Mouse (Mus musculus) gastrocnemius, adult 2 months (tissue): ENCODE data around the gene Col5a3. TPM values are rescaled to one million over a fixed set of nuclear protein-coding genes. Genes with fewer than 3 reads are reported as not detected.
A peak's percentile ranks its signal among the peaks of the same experiment; 100 is the strongest.

Experiments used
- DNase-seq: peaks from one replicate; pipeline ENCODE4 v3.0.0; 2022
- H3K27ac ChIP-seq: fragments of 200-600 bp; 2 replicates; pipeline ENCODE4 v1.8.1; 2022; ENCODE audit warnings: mild to moderate bottlenecking
- H3K4me3 ChIP-seq: fragments of 200-600 bp; 2 replicates; pipeline ENCODE4 v1.8.1; 2022; ENCODE audit warnings: mild to moderate bottlenecking, moderate library complexity
- CTCF ChIP-seq: fragments of 200-600 bp; IDR thresholded peaks from 2 replicates; pipeline ENCODE4 v1.8.1; 2022; ENCODE audit warnings: antibody characterized with exemption, mild to moderate bottlenecking, moderate library complexity
- intact Hi-C: fragments of 180-260 bp; cut with DNase I; formaldehyde crosslinking; loops from one replicate; pipeline ENCODE4 v1.15.1; 2025
- total RNA-seq, 2 experiments: library from RNA; stranded (reverse); gene quantifications; 2 replicates each; pipeline ENCODE4 v1.2.3; 2021

Gene Col5a3
- total RNA-seq, 2 experiments from 2014 or later: 12.8 to 22.5 TPM

- no peak overlapping the region for H3K27ac ChIP-seq
- H3K4me3 ChIP-seq: no peak overlapping the region
- intact Hi-C loops: no loop called here
- peak; percentile 78 for TF ChIP-seq CTCF
- peak; percentile 78 for DNase-seq
Observed at GRCm38 (mm10) chr9:20757087-20757955, 57.5 kb downstream of the Col5a3 start.

GRCm38 (mm10) chr9:20756081-20756700, 58.7 kb downstream of the Col5a3 start:
- intact Hi-C loops: no loop called here
- Histone ChIP-seq H3K27ac (no peak overlapping the region), H3K4me3 (no peak overlapping the region)
- no peak for DNase-seq
- TF ChIP-seq CTCF: no peak

GRCm38 (mm10) chr9:20754335-20754734, 60.5 kb downstream of the Col5a3 start:
- no peak for TF ChIP-seq CTCF
- DNase-seq: no peak
- Histone ChIP-seq H3K4me3 (no peak overlapping the region), H3K27ac (no peak overlapping the region)
- intact Hi-C loops: no loop called here

- H3K4me3 ChIP-seq: no peak overlapping the region
- no peak overlapping the region for H3K27ac ChIP-seq
- no peak for TF ChIP-seq CTCF
- intact Hi-C loops: no loop called here
- no peak for DNase-seq
Observed at GRCm38 (mm10) chr9:20751477-20752029, 63.3 kb downstream of the Col5a3 start.

- Histone ChIP-seq H3K27ac (no peak overlapping the region), H3K4me3 (no peak overlapping the region)
- no peak for DNase-seq
- no peak for TF ChIP-seq CTCF
- intact Hi-C loops: no loop called here
Observed at GRCm38 (mm10) chr9:20749213-20749612, 65.7 kb downstream of the Col5a3 start.

- no peak overlapping the region for H3K27ac ChIP-seq
- intact Hi-C loops: no loop called here
- DNase-seq: no peak
- no peak for TF ChIP-seq CTCF
- H3K4me3 ChIP-seq: no peak overlapping the region
Observed at GRCm38 (mm10) chr9:20748540-20748939, 66.3 kb downstream of the Col5a3 start.

- no peak overlapping the region for H3K27ac ChIP-seq
- no peak overlapping the region for H3K4me3 ChIP-seq
- DNase-seq: no peak
- intact Hi-C loops: no loop called here
- TF ChIP-seq CTCF: no peak
Observed at GRCm38 (mm10) chr9:20747682-20748081, 67.2 kb downstream of the Col5a3 start.

GRCm38 (mm10) chr9:20746017-20746660, 68.7 kb downstream of the Col5a3 start, which contains the start of gene Olfm2:
Gene Olfm2, minus strand, starts transcription at chr9:20746349.
- DNase-seq: no peak
- peak within 1 kb of the TSS; percentile 43 for H3K4me3 ChIP-seq
- H3K27ac ChIP-seq: no peak within 1 kb of the TSS
- no peak for TF ChIP-seq CTCF
- intact Hi-C loops: no loop called here

- DNase-seq: no peak
- Histone ChIP-seq H3K4me3 (no peak overlapping the region), H3K27ac (no peak overlapping the region)
- intact Hi-C loops: no loop called here
- no peak for TF ChIP-seq CTCF
Observed at GRCm38 (mm10) chr9:20745129-20745966, 69.5 kb downstream of the Col5a3 start.

- H3K27ac ChIP-seq: no peak overlapping the region
- intact Hi-C loops: no loop called here
- H3K4me3 ChIP-seq: no peak overlapping the region
- peak; percentile 41 for DNase-seq
- peak; percentile 80 for TF ChIP-seq CTCF
Observed at GRCm38 (mm10) chr9:20743946-20744738, 70.7 kb downstream of the Col5a3 start.

- intact Hi-C loops: loop anchor here (1.0 to 2.0 kb wide), 2 partner anchors 64 to 91 kb away; no protein-coding TSS in a partner anchor
- Histone ChIP-seq H3K27ac (no peak overlapping the region; the same call in 1 of the 2 replicates), H3K4me3 (no peak overlapping the region)
- DNase-seq: peak; percentile 84
- TF ChIP-seq CTCF: no peak; the same call in 1 of the 2 replicates
Observed at GRCm38 (mm10) chr9:20740407-20740806, 74.5 kb downstream of the Col5a3 start.
